Mouse (Mus musculus): Measurements from ENCODE around the gene Crybb1. TPM values are rescaled to one million over a fixed set of nuclear protein-coding genes. Genes with fewer than 3 reads are reported as not detected.
A peak's percentile ranks its signal among the peaks of the same experiment; 100 is the strongest.

Gene Crybb1
- polyA plus RNA-seq, 1 experiment from 2014 or later = 1.7 TPM

- 52% methylated on average over 2 of the region's 2 CpGs for WGBS
- DNase-seq (ENCODE audit: low spot score) = no peak
- H3K27ac ChIP-seq (replicated peaks) = no peak overlapping the region
- no peak overlapping the region for H3K9ac ChIP-seq (ENCODE audit: low read length)
- no peaks in the 10 kb centered on the region for H3K4me1 ChIP-seq (replicated peaks; ENCODE audit: control insufficient read depth, insufficient read depth)
- no peaks in the 10 kb centered on the region for H3K9me3 ChIP-seq (ENCODE audit: control insufficient read depth, low read length)
- no peak for ATAC-seq (ENCODE audit: low FRiP score, low TSS enrichment)
- no peaks in the 10 kb centered on the region for H3K27me3 ChIP-seq (ENCODE audit: control insufficient read depth, insufficient read depth, low read length)
- H3K4me2 ChIP-seq (replicated peaks; ENCODE audit: low read depth) = no peak overlapping the region
- TF ChIP-seq CTCF (IDR thresholded peaks at IDR 0.05; ENCODE audit: low read depth) (no peak), EP300 (optimal IDR thresholded peaks at IDR 0.05) (no peak)
- no peaks in the 10 kb centered on the region for H3K36me3 ChIP-seq (ENCODE audit: control insufficient read depth, insufficient read depth, low read length)
- H3K4me3 ChIP-seq (ENCODE audit: low read depth, low read length) = no peak overlapping the region
These were observed 18.3 kb downstream of the Crybb1 start for GRCm38 (mm10) chr5:112273746-112274463.

- no peak for ATAC-seq (ENCODE audit: low FRiP score, low TSS enrichment)
- Histone ChIP-seq H3K4me3 (ENCODE audit: low read depth, low read length) (no peak overlapping the region), H3K36me3 (ENCODE audit: control insufficient read depth, insufficient read depth, low read length) (no peaks in the 10 kb centered on the region), H3K27ac (replicated peaks) (no peak overlapping the region), H3K9me3 (ENCODE audit: control insufficient read depth, low read length) (no peaks in the 10 kb centered on the region), H3K4me2 (replicated peaks; ENCODE audit: low read depth) (peak overlapping the region; percentile 75; the same call in 1 of the 2 replicates), H3K4me1 (replicated peaks; ENCODE audit: control insufficient read depth, insufficient read depth) (no peaks in the 10 kb centered on the region), H3K27me3 (ENCODE audit: control insufficient read depth, insufficient read depth, low read length) (no peaks in the 10 kb centered on the region), H3K9ac (ENCODE audit: low read length) (no peak overlapping the region)
- no peak for TF ChIP-seq EP300 (optimal IDR thresholded peaks at IDR 0.05)
- TF ChIP-seq CTCF (IDR thresholded peaks at IDR 0.05; ENCODE audit: low read depth) = no peak
- DNase-seq (ENCODE audit: low spot score) = no peak
- WGBS = 36% methylated on average over 4 of the region's 4 CpGs
These were observed 19.6 kb downstream of the Crybb1 start for GRCm38 (mm10) chr5:112275021-112275804.

- Histone ChIP-seq H3K27me3 (ENCODE audit: control insufficient read depth, insufficient read depth, low read length) (no peaks in the 10 kb centered on the region), H3K4me2 (replicated peaks; ENCODE audit: low read depth) (peak within 1 kb of the TSS; percentile 90), H3K4me3 (ENCODE audit: low read depth, low read length) (peak within 1 kb of the TSS; percentile 78), H3K4me1 (replicated peaks; ENCODE audit: control insufficient read depth, insufficient read depth) (no peaks in the 10 kb centered on the region), H3K27ac (replicated peaks) (peak within 1 kb of the TSS; percentile 85), H3K9ac (ENCODE audit: low read length) (peak within 1 kb of the TSS; percentile 89), H3K9me3 (ENCODE audit: control insufficient read depth, low read length) (no peaks in the 10 kb centered on the region), H3K36me3 (ENCODE audit: control insufficient read depth, insufficient read depth, low read length) (no peaks in the 10 kb centered on the region)
- TF ChIP-seq CTCF (IDR thresholded peaks at IDR 0.05; ENCODE audit: low read depth) (peak; percentile 36; the same call in 1 of the 2 replicates), EP300 (optimal IDR thresholded peaks at IDR 0.05) (no peak)
- peak; percentile 96 for ATAC-seq (ENCODE audit: low FRiP score, low TSS enrichment)
- WGBS = 0% methylated on average over 44 of the region's 62 CpGs
- peak; percentile 100 for DNase-seq (ENCODE audit: low spot score)
These were observed 20.8 kb downstream of the Crybb1 start, which contains the start of gene Tpst2 for GRCm38 (mm10) chr5:112276267-112276873. Gene Tpst2 (plus strand): TSS chr5:112276691.

GRCm38 (mm10) chr5:112276907-112277348 is 21.3 kb downstream of the Crybb1 start:
- H3K27me3 ChIP-seq (ENCODE audit: control insufficient read depth, insufficient read depth, low read length) = no peaks in the 10 kb centered on the region
- no peaks in the 10 kb centered on the region for H3K9me3 ChIP-seq (ENCODE audit: control insufficient read depth, low read length)
- no peaks in the 10 kb centered on the region for H3K4me1 ChIP-seq (replicated peaks; ENCODE audit: control insufficient read depth, insufficient read depth)
- peak overlapping the region; percentile 85 for H3K27ac ChIP-seq (replicated peaks)
- peak overlapping the region; percentile 78 for H3K4me3 ChIP-seq (ENCODE audit: low read depth, low read length)
- TF ChIP-seq EP300 (optimal IDR thresholded peaks at IDR 0.05) = no peak
- no peak for TF ChIP-seq CTCF (IDR thresholded peaks at IDR 0.05; ENCODE audit: low read depth)
- WGBS = under 1% methylated on average over 24 of the region's 24 CpGs
- H3K9ac ChIP-seq (ENCODE audit: low read length) = peak overlapping the region; percentile 89
- H3K36me3 ChIP-seq (ENCODE audit: control insufficient read depth, insufficient read depth, low read length) = no peaks in the 10 kb centered on the region
- H3K4me2 ChIP-seq (replicated peaks; ENCODE audit: low read depth) = peak overlapping the region; percentile 90
- no peak for DNase-seq (ENCODE audit: low spot score)
- ATAC-seq (ENCODE audit: low FRiP score, low TSS enrichment) = no peak; the same call in 1 of the 2 replicates

- no peaks in the 10 kb centered on the region; the same call in 1 of the 2 replicates for H3K4me1 ChIP-seq (replicated peaks; ENCODE audit: control insufficient read depth, insufficient read depth)
- no peaks in the 10 kb centered on the region for H3K27me3 ChIP-seq (ENCODE audit: control insufficient read depth, insufficient read depth, low read length)
- H3K4me3 ChIP-seq (ENCODE audit: low read depth, low read length) = no peak overlapping the region
- DNase-seq (ENCODE audit: low spot score) = no peak
- 80% methylated on average over 11 of the region's 11 CpGs for WGBS
- H3K9me3 ChIP-seq (ENCODE audit: control insufficient read depth, low read length) = no peaks in the 10 kb centered on the region
- H3K4me2 ChIP-seq (replicated peaks; ENCODE audit: low read depth) = peak overlapping the region; percentile 15; the same call in 1 of the 2 replicates
- no peak for ATAC-seq (ENCODE audit: low FRiP score, low TSS enrichment)
- H3K36me3 ChIP-seq (ENCODE audit: control insufficient read depth, insufficient read depth, low read length) = no peaks in the 10 kb centered on the region
- TF ChIP-seq CTCF (IDR thresholded peaks at IDR 0.05; ENCODE audit: low read depth) = no peak
- TF ChIP-seq EP300 (optimal IDR thresholded peaks at IDR 0.05) = no peak
- no peak overlapping the region for H3K9ac ChIP-seq (ENCODE audit: low read length)
- H3K27ac ChIP-seq (replicated peaks) = no peak overlapping the region
These were observed 22.4 kb downstream of the Crybb1 start for GRCm38 (mm10) chr5:112277906-112278470.
